Mouse (Mus musculus): Measurements from ENCODE around the gene C2cd4c. TPM values are rescaled to one million over a fixed set of nuclear protein-coding genes. Genes with fewer than 3 reads are reported as not detected.

Gene C2cd4c
- polyA plus RNA-seq, 1 experiment from 2014 or later, result not detected

- H3K27ac ChIP-seq (ENCODE audit: low read length), result no peak overlapping the region
These were observed 15.9 kb downstream of the C2cd4c start for GRCm38 (mm10) chr10:79597936-79598230.

DNA sequence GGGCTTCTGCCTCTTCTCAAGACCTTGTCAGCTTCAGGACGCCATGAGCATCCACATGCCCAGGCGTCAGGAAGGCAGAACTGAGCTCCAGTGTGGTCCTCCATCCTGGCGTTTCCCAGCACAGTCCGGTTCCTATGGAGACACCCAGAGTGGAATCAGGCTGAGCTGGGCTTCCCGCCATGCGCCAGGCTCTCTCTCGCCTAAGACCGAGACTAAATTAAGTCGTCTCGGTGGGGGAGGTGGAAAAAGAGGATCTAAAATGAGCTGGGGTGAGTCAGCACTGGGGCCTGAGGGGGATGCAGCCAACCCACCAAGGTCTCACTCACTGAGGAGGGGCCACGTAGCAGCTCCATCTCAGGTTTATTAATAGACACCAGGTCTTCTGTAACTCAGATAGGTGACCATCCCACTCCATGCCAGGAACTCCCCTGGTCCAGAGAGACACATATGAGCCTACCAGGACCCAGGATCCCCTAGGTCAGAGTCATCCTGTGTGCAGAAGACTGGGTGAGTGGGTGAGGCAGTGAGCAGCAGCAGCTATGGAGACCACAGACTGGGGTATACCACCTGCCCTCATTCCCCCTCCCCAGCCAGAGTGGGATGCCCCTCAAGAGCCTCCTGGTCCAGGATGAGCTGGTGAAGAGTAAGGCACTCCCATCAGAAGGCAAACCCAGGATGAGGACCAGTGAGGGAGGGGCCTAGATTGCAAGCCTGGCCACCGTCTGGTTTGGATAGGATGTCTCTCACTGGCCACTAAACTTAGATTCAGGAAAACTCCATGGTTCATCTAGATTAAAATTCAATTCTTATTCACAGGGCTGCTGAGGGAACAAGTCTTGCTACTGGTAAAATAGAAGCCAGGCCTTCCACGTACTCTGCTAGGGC is 16.5 kb downstream of the C2cd4c start:
- H3K4me2 ChIP-seq (ENCODE audit: low read depth, low read length), result no peak overlapping the region
- no peak for ATAC-seq (ENCODE audit: low read depth)
- H3K9ac ChIP-seq (ENCODE audit: low read depth, low read length), result no peak overlapping the region
- H3K4me1 ChIP-seq (ENCODE audit: control insufficient read depth, low read depth, low read length), result no peaks in the 10 kb centered on the region; the same call in 1 of the 2 replicates
- H3K36me3 ChIP-seq (ENCODE audit: control insufficient read depth, insufficient read depth), result no peaks in the 10 kb centered on the region
- 25% methylated on average over 13 of the region's 13 CpGs for WGBS (ENCODE audit: insufficient replicate concordance)
- no peak overlapping the region for H3K27ac ChIP-seq (ENCODE audit: low read length)
- H3K4me3 ChIP-seq (ENCODE audit: low read depth, low read length), result no peak overlapping the region
- H3K27me3 ChIP-seq (ENCODE audit: control insufficient read depth, insufficient read depth, low read depth, low read length), result no peaks in the 10 kb centered on the region
- H3K9me3 ChIP-seq (replicated peaks; ENCODE audit: control insufficient read depth, low read length), result no peaks in the 10 kb centered on the region

More at GRCm38 (mm10) chr10:79597936-79598230, 15.9 kb downstream of the C2cd4c start:
- H3K4me3 ChIP-seq (ENCODE audit: low read depth, low read length), result no peak overlapping the region
- no peaks in the 10 kb centered on the region for H3K27me3 ChIP-seq (ENCODE audit: control insufficient read depth, insufficient read depth, low read depth, low read length)
- no peaks in the 10 kb centered on the region for H3K9me3 ChIP-seq (replicated peaks; ENCODE audit: control insufficient read depth, low read length)
- H3K4me2 ChIP-seq (ENCODE audit: low read depth, low read length), result no peak overlapping the region
- no peaks in the 10 kb centered on the region for H3K36me3 ChIP-seq (ENCODE audit: control insufficient read depth, insufficient read depth)
- WGBS (ENCODE audit: insufficient replicate concordance), result 59% methylated on average over 4 of the region's 4 CpGs
- no peak overlapping the region for H3K9ac ChIP-seq (ENCODE audit: low read depth, low read length)
- ATAC-seq (ENCODE audit: low read depth), result no peak
- no peaks in the 10 kb centered on the region; the same call in 1 of the 2 replicates for H3K4me1 ChIP-seq (ENCODE audit: control insufficient read depth, low read depth, low read length)

GRCm38 (mm10) chr10:79595590-79595929 is 18.3 kb downstream of the C2cd4c start:
- no peaks in the 10 kb centered on the region; the same call in 1 of the 2 replicates for H3K4me1 ChIP-seq (ENCODE audit: control insufficient read depth, low read depth, low read length)
- H3K9me3 ChIP-seq (replicated peaks; ENCODE audit: control insufficient read depth, low read length), result no peaks in the 10 kb centered on the region
- no peak overlapping the region for H3K9ac ChIP-seq (ENCODE audit: low read depth, low read length)
- H3K36me3 ChIP-seq (ENCODE audit: control insufficient read depth, insufficient read depth), result no peaks in the 10 kb centered on the region
- H3K4me2 ChIP-seq (ENCODE audit: low read depth, low read length), result no peak overlapping the region
- WGBS (ENCODE audit: insufficient replicate concordance), result 44% methylated on average over 8 of the region's 8 CpGs
- H3K27ac ChIP-seq (ENCODE audit: low read length), result no peak overlapping the region
- H3K4me3 ChIP-seq (ENCODE audit: low read depth, low read length), result no peak overlapping the region
- ATAC-seq (ENCODE audit: low read depth), result peak; percentile 63; the same call in 1 of the 2 replicates
- no peaks in the 10 kb centered on the region for H3K27me3 ChIP-seq (ENCODE audit: control insufficient read depth, insufficient read depth, low read depth, low read length)

DNA sequence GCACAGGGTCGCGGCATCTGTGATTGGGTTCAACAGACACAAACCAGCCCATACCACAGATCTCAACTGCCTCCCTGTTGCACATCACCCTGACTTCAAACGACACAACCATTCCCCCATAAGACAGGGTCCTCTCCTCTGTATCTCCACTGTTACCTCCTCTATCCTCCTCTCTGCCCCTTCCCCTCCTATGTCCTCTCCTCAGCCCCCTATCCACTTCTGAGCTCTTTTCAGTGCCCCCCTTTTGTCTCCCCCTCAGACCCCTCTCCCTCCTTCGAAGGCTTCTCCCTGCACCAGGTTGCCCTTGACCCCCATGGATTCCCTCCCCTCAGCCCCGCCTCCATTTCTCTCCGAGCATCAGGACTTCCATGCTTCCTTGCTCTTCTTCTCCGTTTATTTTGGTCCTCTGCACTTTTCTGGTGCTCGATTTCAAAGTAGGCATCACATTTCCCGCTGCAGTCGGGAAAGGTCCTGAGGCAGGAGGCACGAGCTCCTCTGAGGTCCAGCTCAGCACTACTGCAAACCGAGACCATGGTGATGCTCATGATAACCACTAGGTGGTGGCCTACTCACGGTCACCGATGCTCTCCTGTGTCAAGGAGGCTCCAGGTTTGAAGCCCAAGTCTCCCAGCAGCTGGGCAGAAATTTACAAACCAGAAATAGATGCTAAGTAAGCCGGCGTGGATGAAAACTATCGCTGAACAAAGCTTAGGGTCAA is 18.8 kb downstream of the C2cd4c start:
- Histone ChIP-seq H3K27me3 (ENCODE audit: control insufficient read depth, insufficient read depth, low read depth, low read length) (no peaks in the 10 kb centered on the region), H3K4me2 (ENCODE audit: low read depth, low read length) (no peak overlapping the region), H3K9me3 (replicated peaks; ENCODE audit: control insufficient read depth, low read length) (no peaks in the 10 kb centered on the region), H3K4me3 (ENCODE audit: low read depth, low read length) (no peak overlapping the region), H3K36me3 (ENCODE audit: control insufficient read depth, insufficient read depth) (no peaks in the 10 kb centered on the region), H3K4me1 (ENCODE audit: control insufficient read depth, low read depth, low read length) (no peaks in the 10 kb centered on the region; the same call in 1 of the 2 replicates), H3K9ac (ENCODE audit: low read depth, low read length) (no peak overlapping the region), H3K27ac (ENCODE audit: low read length) (no peak overlapping the region)
- ATAC-seq (ENCODE audit: low read depth), result peak; percentile 53; the same call in 1 of the 2 replicates
- 15% methylated on average over 17 of the region's 17 CpGs for WGBS (ENCODE audit: insufficient replicate concordance)

DNA sequence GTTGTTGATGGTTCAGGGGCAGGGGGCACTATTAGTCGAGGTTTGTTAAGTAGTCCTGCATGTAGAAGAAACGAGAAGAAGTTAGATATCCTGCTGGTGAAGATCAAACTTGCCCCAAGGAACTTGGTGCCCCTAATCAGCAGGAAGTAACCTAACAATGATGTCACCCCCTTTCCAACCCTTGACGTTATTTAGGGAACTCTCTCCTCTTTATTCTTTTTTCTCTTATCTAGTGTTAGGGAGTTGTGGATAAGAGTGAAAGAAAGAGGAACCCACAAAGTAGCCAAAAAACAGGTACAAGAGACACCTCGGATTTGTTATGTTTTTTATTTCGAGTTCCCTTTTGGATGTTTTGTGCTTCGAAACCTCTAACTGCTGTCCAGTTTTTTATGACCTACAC is 19.7 kb downstream of the C2cd4c start:
- no peaks in the 10 kb centered on the region for H3K27me3 ChIP-seq (ENCODE audit: control insufficient read depth, insufficient read depth, low read depth, low read length)
- no peak overlapping the region for H3K9ac ChIP-seq (ENCODE audit: low read depth, low read length)
- no peaks in the 10 kb centered on the region for H3K9me3 ChIP-seq (replicated peaks; ENCODE audit: control insufficient read depth, low read length)
- ATAC-seq (ENCODE audit: low read depth), result no peak
- H3K36me3 ChIP-seq (ENCODE audit: control insufficient read depth, insufficient read depth), result no peaks in the 10 kb centered on the region
- H3K4me2 ChIP-seq (ENCODE audit: low read depth, low read length), result no peak overlapping the region
- H3K27ac ChIP-seq (ENCODE audit: low read length), result no peak overlapping the region
- WGBS (ENCODE audit: insufficient replicate concordance), result 24% methylated on average over 6 of the region's 6 CpGs
- H3K4me1 ChIP-seq (ENCODE audit: control insufficient read depth, low read depth, low read length), result no peaks in the 10 kb centered on the region; the same call in 1 of the 2 replicates
- H3K4me3 ChIP-seq (ENCODE audit: low read depth, low read length), result no peak overlapping the region

DNA sequence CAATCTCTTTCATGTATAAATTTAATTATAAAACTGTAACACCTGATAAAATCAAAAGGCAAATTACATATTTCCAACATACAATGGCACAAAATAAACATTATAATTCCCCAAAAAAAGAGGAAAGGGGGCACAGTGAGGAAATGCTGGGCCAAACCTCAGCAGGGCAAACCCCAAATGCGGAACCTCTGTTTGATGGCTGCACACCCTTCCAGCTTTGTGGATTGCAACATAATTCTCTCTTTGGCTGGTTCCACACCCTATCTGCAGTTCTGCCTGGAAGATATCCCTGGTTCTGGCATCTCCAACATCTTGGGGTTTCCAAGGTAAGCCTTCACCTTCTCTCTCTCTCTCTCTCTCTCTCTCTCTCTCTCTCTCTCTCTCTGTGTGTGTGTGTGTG is 23.1 kb downstream of the C2cd4c start:
- Histone ChIP-seq H3K4me3 (ENCODE audit: low read depth, low read length) (no peak overlapping the region), H3K27ac (ENCODE audit: low read length) (no peak overlapping the region), H3K9me3 (replicated peaks; ENCODE audit: control insufficient read depth, low read length) (no peaks in the 10 kb centered on the region), H3K4me1 (ENCODE audit: control insufficient read depth, low read depth, low read length) (no peaks in the 10 kb centered on the region; the same call in 1 of the 2 replicates), H3K36me3 (ENCODE audit: control insufficient read depth, insufficient read depth) (no peaks in the 10 kb centered on the region), H3K9ac (ENCODE audit: low read depth, low read length) (no peak overlapping the region), H3K4me2 (ENCODE audit: low read depth, low read length) (no peak overlapping the region), H3K27me3 (ENCODE audit: control insufficient read depth, insufficient read depth, low read depth, low read length) (no peaks in the 10 kb centered on the region)
- no peak for ATAC-seq (ENCODE audit: low read depth)
- WGBS (ENCODE audit: insufficient replicate concordance), result 56% methylated on average over 1 of the region's 1 CpGs

DNA sequence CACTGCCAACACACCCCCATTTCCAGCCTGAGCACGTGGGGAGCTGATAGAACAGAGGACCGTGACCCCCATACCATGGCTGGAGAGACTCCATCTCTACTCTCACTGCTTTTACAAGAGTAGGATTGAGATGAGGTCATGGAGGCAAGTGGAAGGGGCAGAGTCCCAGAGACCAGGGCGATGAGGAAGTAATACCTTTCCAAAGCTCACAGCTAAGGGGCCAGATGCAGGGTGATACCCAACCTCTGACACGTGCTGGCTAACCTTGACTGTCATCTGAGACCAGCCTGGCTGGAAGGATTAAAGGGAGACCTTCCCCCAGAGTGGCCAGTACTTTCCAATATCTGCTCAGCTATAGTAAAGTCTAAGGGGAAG is 26.1 kb downstream of the C2cd4c start:
- no peaks in the 10 kb centered on the region for H3K27me3 ChIP-seq (ENCODE audit: control insufficient read depth, insufficient read depth, low read depth, low read length)
- no peaks in the 10 kb centered on the region for H3K4me1 ChIP-seq (ENCODE audit: control insufficient read depth, low read depth, low read length)
- ATAC-seq (ENCODE audit: low read depth), result no peak
- no peaks in the 10 kb centered on the region for H3K9me3 ChIP-seq (replicated peaks; ENCODE audit: control insufficient read depth, low read length)
- WGBS (ENCODE audit: insufficient replicate concordance), result 42% methylated on average over 4 of the region's 4 CpGs
- no peak overlapping the region for H3K4me2 ChIP-seq (ENCODE audit: low read depth, low read length)
- H3K36me3 ChIP-seq (ENCODE audit: control insufficient read depth, insufficient read depth), result no peaks in the 10 kb centered on the region
- H3K4me3 ChIP-seq (ENCODE audit: low read depth, low read length), result no peak overlapping the region
- H3K9ac ChIP-seq (ENCODE audit: low read depth, low read length), result no peak overlapping the region
- no peak overlapping the region for H3K27ac ChIP-seq (ENCODE audit: low read length)

DNA sequence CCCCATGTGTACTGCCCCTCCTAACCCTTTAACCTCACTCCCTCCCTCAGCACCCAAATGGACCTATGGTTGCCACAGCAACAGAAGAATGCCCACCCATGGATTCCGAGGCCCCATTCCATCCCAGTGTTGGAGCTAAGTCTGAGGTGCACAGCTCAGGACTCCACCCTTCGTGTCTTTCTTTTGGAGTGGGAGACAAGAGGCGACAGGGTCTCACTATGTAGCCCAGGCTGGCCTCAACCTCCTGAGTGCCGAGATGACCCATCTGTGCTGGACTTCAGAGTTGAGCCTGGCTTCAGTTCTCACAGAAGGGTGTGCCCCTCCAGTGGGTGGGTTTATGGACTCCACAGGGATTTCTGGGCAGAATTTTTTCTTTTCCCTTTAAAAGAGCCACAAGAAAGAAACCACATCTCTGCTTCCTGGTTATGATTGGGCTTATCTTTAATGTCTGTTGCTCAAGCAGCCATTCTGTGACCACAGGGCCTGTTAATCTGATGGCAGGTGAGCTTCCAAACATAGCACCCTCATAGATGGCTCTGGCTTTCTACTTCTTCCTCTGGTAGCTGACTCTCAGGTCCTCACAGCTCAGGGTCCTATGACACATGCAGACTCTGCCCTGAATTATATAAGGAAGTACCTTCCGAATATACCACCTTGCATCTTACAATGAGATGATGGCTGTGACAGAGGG is 26.6 kb downstream of the C2cd4c start, which contains the start of gene Theg:
TSS of gene Theg (minus strand) at position 271 of the 691 bp plus-strand sequence.
- no peak within 1 kb of the TSS for H3K27ac ChIP-seq (ENCODE audit: low read length)
- no peaks in the 10 kb centered on the region for H3K9me3 ChIP-seq (replicated peaks; ENCODE audit: control insufficient read depth, low read length)
- no peaks in the 10 kb centered on the region for H3K4me1 ChIP-seq (ENCODE audit: control insufficient read depth, low read depth, low read length)
- no peaks in the 10 kb centered on the region for H3K27me3 ChIP-seq (ENCODE audit: control insufficient read depth, insufficient read depth, low read depth, low read length)
- no peak within 1 kb of the TSS for H3K4me3 ChIP-seq (ENCODE audit: low read depth, low read length)
- ATAC-seq (ENCODE audit: low read depth), result no peak
- no peak within 1 kb of the TSS for H3K9ac ChIP-seq (ENCODE audit: low read depth, low read length)
- H3K36me3 ChIP-seq (ENCODE audit: control insufficient read depth, insufficient read depth), result no peaks in the 10 kb centered on the region
- H3K4me2 ChIP-seq (ENCODE audit: low read depth, low read length), result no peak within 1 kb of the TSS
- 60% methylated on average over 5 of the region's 5 CpGs for WGBS (ENCODE audit: insufficient replicate concordance)
